Mouse (Mus musculus): ENCODE measurements at regions not wholly inside any gene's neighbourhood (a gene's known extent, or its start where the extent isn't known, plus 50 kb on each side); places are given as distances from the start of the nearest gene placed in this dataset.

DNA sequence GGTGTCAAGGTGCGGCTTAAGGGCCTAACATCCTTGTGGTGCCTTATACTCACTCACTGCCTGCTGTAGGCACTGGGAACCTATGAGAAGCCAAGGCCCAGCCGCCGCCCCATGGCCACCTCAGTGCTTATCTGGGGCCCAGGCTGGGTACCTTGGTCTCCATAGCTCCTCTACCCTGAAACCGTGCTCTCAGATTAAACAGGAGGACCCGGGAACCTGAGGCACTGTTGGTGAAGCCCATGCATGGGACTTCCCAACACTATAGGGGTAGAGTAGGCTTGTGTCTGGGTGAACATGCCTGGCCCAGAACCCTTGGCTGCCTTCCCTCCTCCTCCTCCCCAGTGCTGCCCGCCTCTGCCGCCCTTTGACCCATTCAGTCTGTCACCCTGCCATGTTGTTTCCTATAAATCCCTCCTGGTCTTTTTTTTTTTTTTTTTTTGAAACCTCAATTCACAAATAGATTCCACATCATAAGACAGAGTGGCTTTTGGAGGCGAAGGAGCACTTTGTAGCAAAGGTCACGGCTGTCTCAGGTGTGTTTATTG lies 109.4 kb upstream of the Tmem189 start:
- no peak for TF ChIP-seq POLR2A (IDR thresholded peaks at IDR 0.05; ENCODE audit: insufficient read depth, low read length)
- no peak for TF ChIP-seq CTCF (IDR thresholded peaks at IDR 0.05; ENCODE audit: low read depth, low read length)
- no peak for TF ChIP-seq EP300 (IDR thresholded peaks at IDR 0.05; ENCODE audit: insufficient read depth, low read depth, low read length)
